Mouse (Mus musculus) embryo, embryonic 9.5 days (tissue): ENCODE measurements around the gene Gstm1.
"Not testable (repeated sequence)": the region's sequence is repeated elsewhere in the genome, so short reads cannot be mapped to it uniquely, and the experiment has no call there.

Experiments used
- DNase-seq: peaks from one replicate; pipeline ENCODE4 v3.0.0-alpha.2; 2017; ENCODE audit errors: extremely low spot score

Gstm1 gene

GRCm38 (mm10) chr3:108017473-108018189 lies at the start of gene Gstm1:
Gene Gstm1, minus strand, starts transcription at chr3:108017973.
- peak; percentile 95 for DNase-seq

GRCm38 (mm10) chr3:108067370-108067934 lies 49.7 kb upstream of the Gstm1 start:
- no peak for DNase-seq

- no peak for DNase-seq
Observed at GRCm38 (mm10) chr3:108065551-108065950, 47.8 kb upstream of the Gstm1 start.

DNA sequence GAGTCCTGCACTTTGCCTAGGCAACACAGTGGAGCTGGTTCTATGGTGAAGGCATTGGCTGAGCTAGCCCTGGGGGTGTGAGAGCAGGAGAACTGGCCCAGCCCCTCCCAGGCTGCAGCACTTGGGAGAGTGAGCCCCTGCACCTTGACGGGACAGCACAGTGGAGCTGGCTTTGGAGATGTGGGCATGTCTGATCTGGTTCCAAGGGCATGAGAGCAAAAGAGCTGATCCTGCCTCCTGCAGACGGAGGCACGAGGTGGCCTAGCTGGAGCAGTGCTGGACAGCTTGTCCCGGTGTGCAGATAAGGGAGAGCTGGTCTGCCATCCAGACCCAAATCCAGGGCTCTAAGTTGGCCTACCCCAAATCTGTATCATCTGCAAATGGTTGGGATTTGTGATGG lies 46.9 kb upstream of the Gstm1 start:
- DNase-seq = no peak

- DNase-seq = no peak
Observed at GRCm38 (mm10) chr3:108062648-108063047, 44.9 kb upstream of the Gstm1 start.

DNA sequence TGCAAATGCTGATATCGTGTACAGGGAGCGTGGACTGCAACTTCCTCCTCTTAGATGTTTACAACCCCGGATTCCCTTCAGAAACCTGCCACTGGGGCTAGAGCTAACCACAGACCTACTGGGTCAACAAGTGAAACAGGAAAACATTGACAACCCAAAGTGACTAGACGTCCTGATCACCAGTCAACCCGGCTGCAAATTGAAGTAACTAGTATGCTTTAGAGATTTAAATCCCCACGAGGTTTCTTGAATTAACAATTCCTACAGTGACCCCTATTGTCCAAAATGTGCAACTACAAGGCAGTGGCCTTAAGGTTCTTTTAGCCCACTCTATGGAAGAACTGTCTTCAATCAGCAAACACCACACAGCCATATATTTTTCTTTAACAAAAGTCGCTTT lies 43.6 kb upstream of the Gstm1 start:
- peak; percentile 77 for DNase-seq

- DNase-seq = no peak
Observed at GRCm38 (mm10) chr3:108050493-108050892, 32.7 kb upstream of the Gstm1 start.

DNA sequence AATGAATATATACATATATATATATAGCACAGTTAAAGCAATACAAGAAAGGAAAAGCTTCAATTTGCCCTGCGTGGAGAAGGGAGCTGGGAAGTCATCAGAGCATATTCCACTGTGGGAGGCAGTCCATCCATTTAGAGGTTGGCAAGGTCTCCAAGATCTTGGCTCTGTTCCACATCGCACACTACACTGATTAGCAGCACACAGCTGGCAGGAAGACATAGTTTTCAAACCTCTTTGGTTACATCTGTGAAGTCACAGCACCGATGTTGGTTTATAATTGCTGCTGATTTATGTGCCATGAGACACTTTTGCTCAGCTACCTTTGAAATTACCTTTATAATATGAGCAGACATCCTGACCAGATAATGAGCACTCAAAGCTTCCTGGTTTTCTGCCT lies 30.5 kb upstream of the Gstm1 start:
- DNase-seq = no peak

DNA sequence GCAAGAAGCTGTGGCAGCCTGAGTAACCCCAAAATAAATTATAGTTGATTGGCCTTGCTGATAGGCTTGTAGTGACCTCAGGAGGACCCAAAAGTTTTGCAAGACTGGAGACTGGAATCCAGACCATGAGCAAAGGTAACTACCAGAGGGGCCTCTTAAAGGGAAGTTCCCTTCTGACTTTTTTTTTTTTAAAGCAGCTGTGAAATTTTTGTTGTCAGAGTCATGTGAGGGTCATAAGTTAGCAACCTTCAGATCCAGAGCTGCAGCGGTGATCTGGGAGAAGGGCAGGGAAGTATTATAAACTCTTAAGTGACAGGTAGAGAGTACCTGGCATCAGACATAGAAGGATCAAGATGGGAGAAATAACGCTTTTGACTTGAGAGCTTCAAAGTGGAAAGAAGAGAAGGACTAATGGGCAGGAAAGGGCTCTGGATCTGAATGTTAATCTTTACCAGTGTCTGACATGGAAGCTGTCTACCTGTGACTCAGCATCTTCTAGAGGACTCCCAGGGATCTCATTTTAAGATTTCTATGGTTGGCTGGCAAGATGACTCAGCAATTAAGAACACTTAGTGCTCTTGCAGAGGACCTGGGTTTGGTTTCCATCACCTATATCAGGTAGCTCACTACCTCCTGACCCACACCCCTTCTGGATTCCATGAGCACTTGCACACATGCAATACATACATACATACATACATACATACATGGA lies 29.3 kb upstream of the Gstm1 start:
- DNase-seq = no peak

GRCm38 (mm10) chr3:108044394-108045140 lies 26.8 kb upstream of the Gstm1 start, which contains the start of gene Gstm4:
Gene Gstm4, minus strand, starts transcription at chr3:108044894.
- peak; percentile 78 for DNase-seq

DNA sequence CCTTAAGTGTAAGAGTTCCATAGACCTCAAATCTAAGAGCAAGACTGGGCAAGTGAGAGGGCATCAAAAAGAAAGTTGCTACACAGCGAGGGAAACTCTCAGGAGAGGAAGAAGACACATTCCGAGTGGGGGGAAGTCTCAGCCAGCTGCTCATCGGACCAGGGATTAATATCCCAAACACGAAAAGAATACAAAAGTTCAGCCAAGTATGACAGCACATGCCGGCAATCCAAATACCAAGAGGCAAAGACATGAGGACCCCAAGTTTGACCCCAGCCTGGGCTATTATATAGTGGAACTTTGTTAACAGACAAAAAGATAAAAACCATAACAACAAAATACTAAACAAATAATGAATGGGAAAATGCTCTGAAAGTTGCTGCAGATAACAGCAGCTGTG lies 15.4 kb upstream of the Gstm1 start:
- DNase-seq = no peak

DNA sequence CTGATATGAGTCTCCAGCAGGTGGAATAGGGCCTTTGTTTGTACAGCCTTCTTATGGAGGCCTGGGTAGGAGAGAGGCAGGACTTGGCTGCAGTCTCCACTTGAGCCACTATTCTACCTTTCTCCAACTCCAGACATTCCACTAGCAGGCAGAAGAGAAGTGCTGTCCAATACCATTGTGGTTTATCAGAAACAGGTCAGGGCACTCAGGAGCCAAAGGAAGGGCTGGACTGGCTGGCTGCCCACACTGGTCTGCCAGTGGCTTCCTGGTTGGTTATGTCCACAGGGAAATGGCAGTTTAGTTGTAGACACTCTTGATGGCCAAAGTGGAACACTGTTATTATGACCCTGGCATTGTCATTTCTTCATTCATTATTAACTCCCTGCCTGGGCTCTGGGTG lies 14.3 kb upstream of the Gstm1 start:
- DNase-seq = no peak

- no peak for DNase-seq
Observed at GRCm38 (mm10) chr3:108028641-108029365, 11.0 kb upstream of the Gstm1 start.

- DNase-seq = no peak
Observed at GRCm38 (mm10) chr3:108026597-108026996, 8.8 kb upstream of the Gstm1 start.

GRCm38 (mm10) chr3:108026049-108026448 lies 8.3 kb upstream of the Gstm1 start:
- DNase-seq = no peak

- no peak for DNase-seq
Observed at GRCm38 (mm10) chr3:108025318-108025717, 7.5 kb upstream of the Gstm1 start.

DNA sequence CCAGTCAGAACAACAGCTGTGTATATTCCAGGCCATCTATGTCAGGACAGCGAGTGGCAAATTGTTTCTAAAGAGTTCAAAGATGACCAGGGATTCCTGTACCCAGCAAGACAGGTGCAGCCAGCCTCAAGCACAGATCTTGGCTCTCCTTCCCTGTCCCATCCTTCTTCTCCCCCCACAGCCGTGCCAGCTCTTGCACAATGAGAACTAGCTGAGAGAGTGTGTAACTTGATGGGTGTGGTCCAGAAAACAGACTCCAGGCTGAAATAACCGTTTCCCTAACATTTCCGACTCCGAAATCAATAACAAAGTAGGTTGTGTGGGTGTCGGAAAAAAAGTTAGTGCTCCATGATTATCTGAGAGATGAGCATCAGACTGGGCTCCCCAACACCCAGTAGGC lies 4.9 kb upstream of the Gstm1 start:
- no peak for DNase-seq

DNA sequence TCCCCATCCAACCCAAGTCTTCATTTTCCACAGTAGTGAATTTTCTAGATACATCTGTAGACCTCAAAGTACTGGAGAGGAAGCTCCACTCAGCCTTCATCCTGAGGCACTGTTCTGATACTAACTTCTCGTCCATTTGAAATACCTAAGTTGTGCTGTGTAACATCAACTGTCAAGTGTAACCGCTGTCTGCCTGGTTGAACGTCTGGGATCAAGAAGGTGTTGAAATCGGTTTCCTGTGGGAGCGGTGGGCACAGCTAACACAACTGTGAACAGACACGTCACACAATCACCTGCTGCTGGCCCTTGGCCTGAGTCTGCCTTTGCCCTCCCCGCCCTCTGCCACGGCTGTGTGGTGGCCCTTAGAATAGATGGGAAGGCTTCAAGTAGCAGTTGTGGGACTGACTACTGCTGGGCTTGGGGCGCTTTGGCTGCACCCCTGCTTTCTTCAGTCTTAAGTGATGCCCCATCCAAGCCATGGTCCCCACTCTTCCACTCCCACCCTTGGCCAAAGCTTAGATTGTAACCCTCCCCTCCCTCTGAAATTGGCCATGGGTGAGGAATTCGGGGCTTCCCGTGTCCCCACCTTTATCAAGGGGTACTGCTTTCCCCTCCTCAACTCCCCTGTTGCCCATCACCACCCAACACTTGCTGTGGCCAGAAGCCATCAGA lies 2.7 kb upstream of the Gstm1 start:
- not testable (repeated sequence) for DNase-seq

GRCm38 (mm10) chr3:108019226-108019625 lies 1.5 kb upstream of the Gstm1 start:
- not testable (repeated sequence) for DNase-seq

- no peak for DNase-seq
Observed at GRCm38 (mm10) chr3:108018190-108018820, 532 bp upstream of the Gstm1 start.
